In the genomic region with DNA sequence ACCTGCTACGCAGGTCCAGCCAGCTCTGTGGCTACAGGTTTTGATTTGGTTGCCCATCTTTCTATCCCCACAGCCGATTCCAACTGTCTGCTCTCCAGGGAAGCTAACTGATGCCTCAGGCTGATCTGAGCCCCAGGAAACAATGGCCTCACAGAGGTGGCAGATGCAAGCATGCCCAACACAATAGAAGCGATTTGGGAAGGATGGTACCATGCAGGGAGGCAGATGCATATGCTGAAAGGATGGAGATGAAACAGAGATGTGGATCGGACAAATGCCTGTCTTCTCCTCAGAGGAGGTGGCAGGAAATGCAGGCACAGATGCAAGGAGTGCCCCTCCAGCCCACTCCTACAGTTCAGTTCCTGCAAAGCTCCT, we compare ENCODE assay signal across 10 mouse cellular contexts. TPM values are rescaled to one million over a fixed set of nuclear protein-coding genes. Genes with fewer than 3 reads are reported as not detected.
DNase-seq lines count a peak whose midpoint lies in the region; ATAC-seq and TF ChIP-seq lines count a peak whose summit lies in the region.
"Had no signal": no experiment of that assay in that cellular context is flagged by ENCODE, and none has a peak within 500 bp of the region (broad histone marks: within the 10 kb centered on the region; RNA-seq: fewer than 3 reads in every experiment).

No protein-coding gene starts in this region.

- TF ChIP-seq CTCF in midbrain, postnatal 0 days (IDR thresholded peaks at IDR 0.05) = no peak

- no peaks in the 10 kb centered on the region for H3K9me3 ChIP-seq in forebrain, embryonic 16.5 days (ENCODE audit: control insufficient read depth, low read length)
- H3K9me3 ChIP-seq in midbrain, postnatal 0 days (ENCODE audit: low read length) = no peaks in the 10 kb centered on the region
- no peaks in the 10 kb centered on the region for H3K9me3 ChIP-seq in kidney, embryonic 15.5 days (replicated peaks)

- no peaks in the 10 kb centered on the region for H3K36me3 ChIP-seq in forebrain, embryonic 16.5 days (ENCODE audit: control insufficient read depth, insufficient read depth)
- no peaks in the 10 kb centered on the region for H3K36me3 ChIP-seq in midbrain, postnatal 0 days (ENCODE audit: insufficient read depth, low read length)
- no peaks in the 10 kb centered on the region for H3K36me3 ChIP-seq in kidney, embryonic 15.5 days

- no peaks in the 10 kb centered on the region for H3K27me3 ChIP-seq in forebrain, embryonic 16.5 days (replicated peaks; ENCODE audit: control insufficient read depth, insufficient read depth, low read length)
- H3K27me3 ChIP-seq in midbrain, postnatal 0 days (ENCODE audit: insufficient read depth, low read length) = no peaks in the 10 kb centered on the region
- 0 out of 2 replicates have a peak, but pooled peaks cover 10% of the 10 kb centered on the region for H3K27me3 ChIP-seq in kidney, embryonic 15.5 days

- H3K9ac ChIP-seq in forebrain, embryonic 16.5 days (replicated peaks; ENCODE audit: low read depth, low read length) = peak overlapping the region; percentile 38
- H3K9ac ChIP-seq in midbrain, postnatal 0 days (replicated peaks; ENCODE audit: low read length, poor library complexity, severe bottlenecking) = peak overlapping the region; percentile 30; the same call in 1 of the 2 replicates
- no peak overlapping the region for H3K9ac ChIP-seq in kidney, embryonic 15.5 days

- H3K27ac ChIP-seq in forebrain, embryonic 16.5 days (ENCODE audit: low read length) = peak overlapping the region; percentile 60
- H3K27ac ChIP-seq in midbrain, postnatal 0 days (ENCODE audit: low read depth, low read length) = peak overlapping the region; percentile 85
- no peak overlapping the region for H3K27ac ChIP-seq in kidney, embryonic 15.5 days

- peak; percentile 24 for ATAC-seq in forebrain, embryonic 16.5 days
- ATAC-seq in midbrain, postnatal 0 days (ENCODE audit: low FRiP score) = peak; percentile 26; the same call in 1 of the 2 replicates
- no peak for ATAC-seq in kidney, embryonic 15.5 days (replicated peaks; ENCODE audit: low FRiP score)

- no peak overlapping the region; the same call in 1 of the 2 replicates for H3K4me3 ChIP-seq in forebrain, embryonic 16.5 days (replicated peaks; ENCODE audit: low read length)
- H3K4me3 ChIP-seq in midbrain, postnatal 0 days (ENCODE audit: low read depth, low read length) = no peak overlapping the region
- H3K4me3 ChIP-seq in kidney, embryonic 15.5 days (replicated peaks) = no peak overlapping the region

- DNase-seq in embryo, embryonic 10 days (ENCODE audit: low spot score) = peak; percentile 31
- no peak for DNase-seq in embryo, embryonic 9.5 days (ENCODE audit: extremely low spot score)
- peak; percentile 40 for DNase-seq in Muller cell, postnatal 12 days (ENCODE audit: inconsistent ontology term)
- DNase-seq in midbrain, postnatal 0 days (ENCODE audit: low spot score) = peak; percentile 41
- no peak for DNase-seq in layer of hippocampus, adult 8-10 months (ENCODE audit: low spot score in 2 of 2)
- no peak for DNase-seq in cerebellum, adult 18-20 months
- DNase-seq: B cell, adult 2 months had no signal

- H3K4me1 ChIP-seq in forebrain, embryonic 16.5 days (replicated peaks; ENCODE audit: control insufficient read depth, insufficient read depth, low read length) = peaks cover 44% of the 10 kb centered on the region
- H3K4me1 ChIP-seq in midbrain, postnatal 0 days (ENCODE audit: insufficient read depth, low read length) = peaks cover 20% of the 10 kb centered on the region
- H3K4me1 ChIP-seq in kidney, embryonic 15.5 days = peaks cover 23% of the 10 kb centered on the region

- 6% methylated on average over 4 of the region's 4 CpGs for WGBS in forebrain, embryonic 16.5 days
- WGBS in midbrain, postnatal 0 days = 6% methylated on average over 4 of the region's 4 CpGs
- WGBS in kidney, embryonic 15.5 days = 16% methylated on average over 4 of the region's 4 CpGs

- peak overlapping the region; percentile 28 for H3K4me2 ChIP-seq in forebrain, embryonic 16.5 days (ENCODE audit: low read length)
- H3K4me2 ChIP-seq in midbrain, postnatal 0 days (ENCODE audit: low read depth, low read length, poor library complexity, severe bottlenecking) = peak overlapping the region; percentile 13; the same call in 1 of the 2 replicates
- H3K4me2 ChIP-seq in kidney, embryonic 15.5 days = no peak overlapping the region
- H3K4me2 ChIP-seq: liver, embryonic 11.5 days had no signal

RNA-seq across cellular contexts. Expression of a gene that starts 4.5 kb away (rescaled TPM):
- polyA plus RNA-seq in forebrain, embryonic 16.5 days (2015; fragmentation: Nextera tagmentation; extraction: Ambion mirVana) = 0.15 and 0.24 TPM in 2 replicates
- 2.8 and 3.7 TPM in 2 replicates for total RNA-seq in midbrain, postnatal 0 days (2014; rRNA removed)
- polyA plus RNA-seq in midbrain, postnatal 0 days (2015; fragmentation: Nextera tagmentation; extraction: Ambion mirVana) = 0.16 and 0.23 TPM in 2 replicates
- polyA plus RNA-seq in kidney, embryonic 15.5 days (2015; fragmentation: Nextera tagmentation; extraction: Ambion mirVana) = 0.04 TPM in 1 of 2 replicates, not detected in the other
- 1 to 10 TPM in 3 of 4 experiments, under 1 TPM in 1; 0.47 to 1.9 (median 1.5) TPM for total RNA-seq in layer of hippocampus, adult 8-10 months (2022)
- polyA plus RNA-seq: liver, embryonic 11.5 days had no signal

RNA-seq across cellular contexts. Expression of a gene that starts 16.5 kb away (rescaled TPM):
- 136 and 160 TPM in 2 replicates for polyA plus RNA-seq in forebrain, embryonic 16.5 days (2015; fragmentation: Nextera tagmentation; extraction: Ambion mirVana)
- 286 and 298 TPM in 2 replicates for total RNA-seq in midbrain, postnatal 0 days (2014; rRNA removed)
- polyA plus RNA-seq in midbrain, postnatal 0 days (2015; fragmentation: Nextera tagmentation; extraction: Ambion mirVana) = 162 and 163 TPM in 2 replicates
- 39.6 and 44.4 TPM in 2 replicates for polyA plus RNA-seq in kidney, embryonic 15.5 days (2015; fragmentation: Nextera tagmentation; extraction: Ambion mirVana)
- total RNA-seq in layer of hippocampus, adult 8-10 months (2022) = 10 to 100 TPM; 44.1 to 48.7 (median 45.6) TPM

RNA-seq across cellular contexts. Expression of a gene that starts 53.1 kb away (rescaled TPM):
- 30.4 and 32.5 TPM in 2 replicates for polyA plus RNA-seq in forebrain, embryonic 16.5 days (2015; fragmentation: Nextera tagmentation; extraction: Ambion mirVana)
- 27.4 and 34.3 TPM in 2 replicates for total RNA-seq in midbrain, postnatal 0 days (2014; rRNA removed)
- polyA plus RNA-seq in midbrain, postnatal 0 days (2015; fragmentation: Nextera tagmentation; extraction: Ambion mirVana) = 24.1 and 26.0 TPM in 2 replicates
- polyA plus RNA-seq in kidney, embryonic 15.5 days (2015; fragmentation: Nextera tagmentation; extraction: Ambion mirVana) = 29.8 and 31.9 TPM in 2 replicates
- 10 to 100 TPM; 22.4 to 27.7 (median 24.8) TPM for total RNA-seq in layer of hippocampus, adult 8-10 months (2022)

Comparison
In these comparisons a context has a peak if more than half of its experiments do, and no peak if none do; other contexts are left out.
1. DNase-seq: peak in embryo, embryonic 10 days (single experiment), Muller cell, postnatal 12 days (single experiment) and midbrain, postnatal 0 days (single experiment); none in embryo, embryonic 9.5 days (single experiment), layer of hippocampus, adult 8-10 months (0 of 2) and cerebellum, adult 18-20 months (0 of 2).